In genomic region chr1:156710472-156711098, GRCm38 (mm10) we compare ENCODE assay signal across 11 mouse cellular contexts. TPM values are rescaled to one million over a fixed set of nuclear protein-coding genes. Genes with fewer than 3 reads are reported as not detected.
DNase-seq lines count a peak whose midpoint lies in the region; ATAC-seq and TF ChIP-seq lines count a peak whose summit lies in the region.
"Had no signal": no experiment of that assay in that cellular context is flagged by ENCODE, and none has a peak within 500 bp of the region (broad histone marks: within the 10 kb centered on the region; RNA-seq: fewer than 3 reads in every experiment).

No protein-coding gene starts in this region.

- no peak overlapping the region for H3K4me3 ChIP-seq in forebrain, embryonic 13.5 days
- no peak overlapping the region for H3K4me3 ChIP-seq in forebrain, embryonic 12.5 days (replicated peaks)
- H3K4me3 ChIP-seq in kidney, postnatal 0 days (replicated peaks; ENCODE audit: low read depth, low read length), result no peak overlapping the region
- H3K4me3 ChIP-seq in olfactory bulb, adult 2 months (ENCODE audit: insufficient read depth, low read depth, low read length), result no peak overlapping the region
- H3K4me3 ChIP-seq: neural tube, embryonic 12.5 days had no signal

- TF ChIP-seq POLR2A in olfactory bulb, adult 2 months (IDR thresholded peaks at IDR 0.05; ENCODE audit: insufficient read depth, low read depth, low read length), result no peak

- H3K9me3 ChIP-seq in forebrain, embryonic 13.5 days (replicated peaks), result no peaks in the 10 kb centered on the region
- no peaks in the 10 kb centered on the region for H3K9me3 ChIP-seq in forebrain, embryonic 12.5 days
- H3K9me3 ChIP-seq in kidney, postnatal 0 days (replicated peaks; ENCODE audit: low read length), result no peaks in the 10 kb centered on the region
- H3K9me3 ChIP-seq: neural tube, embryonic 12.5 days had no signal

- no peak for ATAC-seq in forebrain, embryonic 13.5 days
- ATAC-seq in forebrain, embryonic 12.5 days (ENCODE audit: low FRiP score), result no peak
- ATAC-seq in kidney, postnatal 0 days (replicated peaks; ENCODE audit: low FRiP score, low read depth), result no peak
- ATAC-seq: intestine, postnatal 0 days had no signal

- peaks cover 5% of the 10 kb centered on the region for H3K36me3 ChIP-seq in forebrain, embryonic 13.5 days (ENCODE audit: poor library complexity, severe bottlenecking)
- H3K36me3 ChIP-seq in forebrain, embryonic 12.5 days (replicated peaks), result peaks cover 7% of the 10 kb centered on the region
- H3K36me3 ChIP-seq in kidney, postnatal 0 days (ENCODE audit: insufficient read depth, low read length), result 0 out of 2 replicates have a peak, but pooled peaks cover 4% of the 10 kb centered on the region

- no peak for TF ChIP-seq CTCF in kidney, postnatal 0 days (IDR thresholded peaks at IDR 0.05; ENCODE audit: low read depth)
- TF ChIP-seq CTCF in olfactory bulb, adult 2 months (IDR thresholded peaks at IDR 0.05; ENCODE audit: insufficient read depth, low read depth, low read length), result no peak

- H3K9ac ChIP-seq in forebrain, embryonic 13.5 days, result 0 out of 2 replicates have a peak overlapping the region, but pooled peaks have one; percentile 16
- H3K9ac ChIP-seq in forebrain, embryonic 12.5 days, result no peak overlapping the region
- no peak overlapping the region for H3K9ac ChIP-seq in kidney, postnatal 0 days (ENCODE audit: low read depth, low read length)
- H3K9ac ChIP-seq: neural tube, embryonic 12.5 days had no signal

- peak overlapping the region; percentile 14; the same call in 1 of the 2 replicates for H3K27ac ChIP-seq in forebrain, embryonic 13.5 days
- H3K27ac ChIP-seq in forebrain, embryonic 12.5 days, result no peak overlapping the region
- no peak overlapping the region for H3K27ac ChIP-seq in kidney, postnatal 0 days
- 0 out of 2 replicates have a peak overlapping the region, but pooled peaks have one; percentile 15 for H3K27ac ChIP-seq in olfactory bulb, adult 2 months (ENCODE audit: insufficient read depth, low read depth, low read length)
- H3K27ac ChIP-seq: neural tube, embryonic 12.5 days had no signal

- no peak overlapping the region for H3K4me2 ChIP-seq in forebrain, embryonic 13.5 days
- no peak overlapping the region for H3K4me2 ChIP-seq in forebrain, embryonic 12.5 days
- H3K4me2 ChIP-seq in kidney, postnatal 0 days (ENCODE audit: low read length), result no peak overlapping the region
- H3K4me2 ChIP-seq: neural tube, embryonic 12.5 days had no signal

- peak; percentile 36 for DNase-seq in kidney, postnatal 0 days (ENCODE audit: low spot score)
- no peak for DNase-seq in kidney, adult 18-20 months
- peak; percentile 27 for DNase-seq in forelimb bud, embryonic 11.5 days (ENCODE audit: low read depth, low spot score)
- no peak for DNase-seq in adrenal gland, adult 2 months
- DNase-seq in natural killer cell, adult 2 months (ENCODE audit: low spot score in 2 of 2), result no peak
- DNase-seq: adrenal gland, postnatal 14 days had no signal

- WGBS in forebrain, embryonic 13.5 days, result 65% methylated on average over 10 of the region's 10 CpGs
- WGBS in forebrain, embryonic 12.5 days, result 75% methylated on average over 10 of the region's 10 CpGs
- WGBS in kidney, postnatal 0 days, result 45% methylated on average over 10 of the region's 10 CpGs
- 51% methylated on average over 10 of the region's 10 CpGs for WGBS in olfactory bulb, adult 2 months

- H3K27me3 ChIP-seq in forebrain, embryonic 13.5 days, result no peaks in the 10 kb centered on the region
- H3K27me3 ChIP-seq in forebrain, embryonic 12.5 days, result no peaks in the 10 kb centered on the region
- no peaks in the 10 kb centered on the region for H3K27me3 ChIP-seq in kidney, postnatal 0 days (ENCODE audit: insufficient read depth, low read length)
- H3K27me3 ChIP-seq: neural tube, embryonic 12.5 days had no signal

- peaks cover 11% of the 10 kb centered on the region for H3K4me1 ChIP-seq in forebrain, embryonic 13.5 days
- peaks cover 8% of the 10 kb centered on the region for H3K4me1 ChIP-seq in forebrain, embryonic 12.5 days
- H3K4me1 ChIP-seq in kidney, postnatal 0 days (replicated peaks; ENCODE audit: insufficient read depth, low read length), result no peaks in the 10 kb centered on the region
- peaks cover 8% of the 10 kb centered on the region for H3K4me1 ChIP-seq in olfactory bulb, adult 2 months (ENCODE audit: control insufficient read depth, insufficient read depth, low read length)
- H3K4me1 ChIP-seq: neural tube, embryonic 12.5 days had no signal

RNA-seq across cellular contexts. Expression of gene Fam20b, which starts 8.3 kb away (rescaled TPM):
- 18.0 and 18.2 TPM in 2 replicates for polyA plus RNA-seq in forebrain, embryonic 13.5 days (2015; fragmentation: Nextera tagmentation; extraction: Ambion mirVana)
- polyA plus RNA-seq in forebrain, embryonic 12.5 days (2016; fragmentation: Nextera tagmentation; extraction: Ambion mirVana), result 24.6 and 26.8 TPM in 2 replicates
- polyA plus RNA-seq in kidney, postnatal 0 days (2015; fragmentation: Nextera tagmentation; extraction: Ambion mirVana), result 30.5 and 32.3 TPM in 2 replicates
- polyA plus RNA-seq in olfactory bulb, adult 2 months (2012; ENCODE audit: insufficient read depth, insufficient read length, low replicate concordance, missing spikeins), result 104 TPM in 1 of 2 replicates, not detected in the other
- 10 to 100 TPM; 55.3 to 56.0 TPM for total RNA-seq in adrenal gland, adult 2 months (2021)
- polyA plus RNA-seq in adrenal gland, adult 2 months (2012; rRNA removed), result 6.7 and 9.8 TPM in 2 replicates

RNA-seq across cellular contexts. Expression of gene Tor3a, which starts 36.4 kb away (rescaled TPM):
- 3.7 and 6.4 TPM in 2 replicates for polyA plus RNA-seq in forebrain, embryonic 13.5 days (2015; fragmentation: Nextera tagmentation; extraction: Ambion mirVana)
- 4.1 and 5.3 TPM in 2 replicates for polyA plus RNA-seq in forebrain, embryonic 12.5 days (2016; fragmentation: Nextera tagmentation; extraction: Ambion mirVana)
- 18.3 and 19.9 TPM in 2 replicates for polyA plus RNA-seq in kidney, postnatal 0 days (2015; fragmentation: Nextera tagmentation; extraction: Ambion mirVana)
- polyA plus RNA-seq in olfactory bulb, adult 2 months (2012; ENCODE audit: insufficient read depth, insufficient read length, low replicate concordance, missing spikeins), result not detected in 2 replicates
- total RNA-seq in adrenal gland, adult 2 months (2021), result 10 to 100 TPM; 15.1 to 24.6 TPM
- 21.5 and 48.9 TPM in 2 replicates for polyA plus RNA-seq in adrenal gland, adult 2 months (2012; rRNA removed)

Comparison
In these comparisons a context has a peak if more than half of its experiments do, and no peak if none do; other contexts are left out.
1. H3K27ac ChIP-seq: peak in forebrain, embryonic 13.5 days (single experiment) and olfactory bulb, adult 2 months (single experiment); none in forebrain, embryonic 12.5 days (single experiment) and kidney, postnatal 0 days (single experiment).
2. DNase-seq: peak in kidney, postnatal 0 days (single experiment) and forelimb bud, embryonic 11.5 days (single experiment); none in kidney, adult 18-20 months (single experiment), adrenal gland, adult 2 months (single experiment) and natural killer cell, adult 2 months (0 of 2).